Mouse (Mus musculus): ENCODE results near the gene Mapk6. TPM values are rescaled to one million over a fixed set of nuclear protein-coding genes. Genes with fewer than 3 reads are reported as not detected.

Gene Mapk6
- polyA plus RNA-seq, 1 experiment from 2014 or later, result 142 TPM

- Histone ChIP-seq H3K4me3 (ENCODE audit: low read length) (no peak overlapping the region), H3K9me3 (ENCODE audit: control insufficient read depth, low read length) (no peaks in the 10 kb centered on the region), H3K27me3 (replicated peaks; ENCODE audit: control insufficient read depth, insufficient read depth, low read length) (no peaks in the 10 kb centered on the region), H3K36me3 (ENCODE audit: control insufficient read depth, insufficient read depth, low read length) (no peaks in the 10 kb centered on the region), H3K9ac (ENCODE audit: low read depth, low read length) (no peak overlapping the region), H3K4me2 (ENCODE audit: low read length) (no peak overlapping the region), H3K4me1 (ENCODE audit: control insufficient read depth, insufficient read depth, low read depth, low read length) (no peaks in the 10 kb centered on the region), H3K27ac (ENCODE audit: low read depth, low read length) (no peak overlapping the region)
- WGBS, result 78% methylated on average over 8 of the region's 8 CpGs
- no peak for ATAC-seq
These were observed 56.7 kb downstream of the Mapk6 start for GRCm38 (mm10) chr9:75353094-75353493.

GRCm38 (mm10) chr9:75348641-75349040 lies 61.2 kb downstream of the Mapk6 start:
- Histone ChIP-seq H3K9ac (ENCODE audit: low read depth, low read length) (no peak overlapping the region), H3K27me3 (replicated peaks; ENCODE audit: control insufficient read depth, insufficient read depth, low read length) (no peaks in the 10 kb centered on the region), H3K4me1 (ENCODE audit: control insufficient read depth, insufficient read depth, low read depth, low read length) (no peaks in the 10 kb centered on the region), H3K4me3 (ENCODE audit: low read length) (no peak overlapping the region), H3K36me3 (ENCODE audit: control insufficient read depth, insufficient read depth, low read length) (peaks cover 17% of the 10 kb centered on the region; the same call in 1 of the 2 replicates), H3K27ac (ENCODE audit: low read depth, low read length) (no peak overlapping the region), H3K9me3 (ENCODE audit: control insufficient read depth, low read length) (no peaks in the 10 kb centered on the region), H3K4me2 (ENCODE audit: low read length) (no peak overlapping the region)
- ATAC-seq, result no peak
- 77% methylated on average over 3 of the region's 3 CpGs for WGBS

GRCm38 (mm10) chr9:75348066-75348465 lies 61.7 kb downstream of the Mapk6 start:
- Histone ChIP-seq H3K9me3 (ENCODE audit: control insufficient read depth, low read length) (no peaks in the 10 kb centered on the region), H3K27me3 (replicated peaks; ENCODE audit: control insufficient read depth, insufficient read depth, low read length) (no peaks in the 10 kb centered on the region), H3K36me3 (ENCODE audit: control insufficient read depth, insufficient read depth, low read length) (peaks cover 17% of the 10 kb centered on the region; the same call in 1 of the 2 replicates), H3K9ac (ENCODE audit: low read depth, low read length) (no peak overlapping the region), H3K4me3 (ENCODE audit: low read length) (no peak overlapping the region), H3K27ac (ENCODE audit: low read depth, low read length) (no peak overlapping the region), H3K4me2 (ENCODE audit: low read length) (no peak overlapping the region), H3K4me1 (ENCODE audit: control insufficient read depth, insufficient read depth, low read depth, low read length) (no peaks in the 10 kb centered on the region)
- 89% methylated on average over 17 of the region's 17 CpGs for WGBS
- no peak for ATAC-seq

GRCm38 (mm10) chr9:75347458-75347857 lies 62.3 kb downstream of the Mapk6 start, which contains the start of gene Bcl2l10:
TSS of gene Bcl2l10 (plus strand) at chr9:75347758.
- no peak for ATAC-seq
- Histone ChIP-seq H3K4me2 (ENCODE audit: low read length) (no peak within 1 kb of the TSS), H3K9me3 (ENCODE audit: control insufficient read depth, low read length) (no peaks in the 10 kb centered on the region), H3K4me1 (ENCODE audit: control insufficient read depth, insufficient read depth, low read depth, low read length) (no peaks in the 10 kb centered on the region), H3K27me3 (replicated peaks; ENCODE audit: control insufficient read depth, insufficient read depth, low read length) (no peaks in the 10 kb centered on the region), H3K9ac (ENCODE audit: low read depth, low read length) (no peak within 1 kb of the TSS), H3K27ac (ENCODE audit: low read depth, low read length) (no peak within 1 kb of the TSS), H3K36me3 (ENCODE audit: control insufficient read depth, insufficient read depth, low read length) (peaks cover 22% of the 10 kb centered on the region; the same call in 1 of the 2 replicates), H3K4me3 (ENCODE audit: low read length) (no peak within 1 kb of the TSS)
- 95% methylated on average over 5 of the region's 5 CpGs for WGBS

GRCm38 (mm10) chr9:75342433-75342832 lies 67.4 kb downstream of the Mapk6 start:
- H3K4me1 ChIP-seq (ENCODE audit: control insufficient read depth, insufficient read depth, low read depth, low read length), result no peaks in the 10 kb centered on the region
- no peak overlapping the region for H3K4me3 ChIP-seq (ENCODE audit: low read length)
- H3K9me3 ChIP-seq (ENCODE audit: control insufficient read depth, low read length), result no peaks in the 10 kb centered on the region
- H3K4me2 ChIP-seq (ENCODE audit: low read length), result no peak overlapping the region
- H3K9ac ChIP-seq (ENCODE audit: low read depth, low read length), result no peak overlapping the region
- peaks cover 54% of the 10 kb centered on the region for H3K36me3 ChIP-seq (ENCODE audit: control insufficient read depth, insufficient read depth, low read length)
- H3K27me3 ChIP-seq (replicated peaks; ENCODE audit: control insufficient read depth, insufficient read depth, low read length), result no peaks in the 10 kb centered on the region
- 91% methylated on average over 4 of the region's 4 CpGs for WGBS
- no peak overlapping the region for H3K27ac ChIP-seq (ENCODE audit: low read depth, low read length)
- ATAC-seq, result no peak

- Histone ChIP-seq H3K4me1 (ENCODE audit: control insufficient read depth, insufficient read depth, low read depth, low read length) (no peaks in the 10 kb centered on the region), H3K27ac (ENCODE audit: low read depth, low read length) (no peak overlapping the region), H3K4me3 (ENCODE audit: low read length) (no peak overlapping the region), H3K27me3 (replicated peaks; ENCODE audit: control insufficient read depth, insufficient read depth, low read length) (no peaks in the 10 kb centered on the region), H3K9ac (ENCODE audit: low read depth, low read length) (no peak overlapping the region), H3K9me3 (ENCODE audit: control insufficient read depth, low read length) (no peaks in the 10 kb centered on the region), H3K4me2 (ENCODE audit: low read length) (no peak overlapping the region), H3K36me3 (ENCODE audit: control insufficient read depth, insufficient read depth, low read length) (peaks cover 66% of the 10 kb centered on the region)
- 92% methylated on average over 6 of the region's 6 CpGs for WGBS
- ATAC-seq, result no peak
These were observed 71.8 kb downstream of the Mapk6 start for GRCm38 (mm10) chr9:75338016-75338415.

- no peak overlapping the region for H3K4me2 ChIP-seq (ENCODE audit: low read length)
- no peaks in the 10 kb centered on the region for H3K4me1 ChIP-seq (ENCODE audit: control insufficient read depth, insufficient read depth, low read depth, low read length)
- 84% methylated on average over 4 of the region's 4 CpGs for WGBS
- no peak overlapping the region for H3K4me3 ChIP-seq (ENCODE audit: low read length)
- H3K9ac ChIP-seq (ENCODE audit: low read depth, low read length), result no peak overlapping the region
- no peaks in the 10 kb centered on the region for H3K27me3 ChIP-seq (replicated peaks; ENCODE audit: control insufficient read depth, insufficient read depth, low read length)
- no peaks in the 10 kb centered on the region for H3K9me3 ChIP-seq (ENCODE audit: control insufficient read depth, low read length)
- peaks cover 52% of the 10 kb centered on the region for H3K36me3 ChIP-seq (ENCODE audit: control insufficient read depth, insufficient read depth, low read length)
- H3K27ac ChIP-seq (ENCODE audit: low read depth, low read length), result no peak overlapping the region
- no peak for ATAC-seq
These were observed 75.4 kb downstream of the Mapk6 start for GRCm38 (mm10) chr9:75334440-75334839.

- Histone ChIP-seq H3K36me3 (ENCODE audit: control insufficient read depth, insufficient read depth, low read length) (peaks cover 29% of the 10 kb centered on the region), H3K4me2 (ENCODE audit: low read length) (no peak overlapping the region), H3K27me3 (replicated peaks; ENCODE audit: control insufficient read depth, insufficient read depth, low read length) (no peaks in the 10 kb centered on the region), H3K9me3 (ENCODE audit: control insufficient read depth, low read length) (no peaks in the 10 kb centered on the region), H3K4me3 (ENCODE audit: low read length) (no peak overlapping the region), H3K9ac (ENCODE audit: low read depth, low read length) (no peak overlapping the region), H3K27ac (ENCODE audit: low read depth, low read length) (no peak overlapping the region), H3K4me1 (ENCODE audit: control insufficient read depth, insufficient read depth, low read depth, low read length) (no peaks in the 10 kb centered on the region)
- WGBS, result 78% methylated on average over 8 of the region's 8 CpGs
- no peak for ATAC-seq
These were observed 79.0 kb downstream of the Mapk6 start for GRCm38 (mm10) chr9:75330821-75331220.

- 94% methylated on average over 3 of the region's 3 CpGs for WGBS
- H3K27ac ChIP-seq (ENCODE audit: low read depth, low read length), result no peak overlapping the region
- H3K36me3 ChIP-seq (ENCODE audit: control insufficient read depth, insufficient read depth, low read length), result peaks cover 12% of the 10 kb centered on the region
- no peaks in the 10 kb centered on the region for H3K27me3 ChIP-seq (replicated peaks; ENCODE audit: control insufficient read depth, insufficient read depth, low read length)
- no peak overlapping the region for H3K9ac ChIP-seq (ENCODE audit: low read depth, low read length)
- no peaks in the 10 kb centered on the region for H3K9me3 ChIP-seq (ENCODE audit: control insufficient read depth, low read length)
- no peak overlapping the region for H3K4me3 ChIP-seq (ENCODE audit: low read length)
- no peaks in the 10 kb centered on the region for H3K4me1 ChIP-seq (ENCODE audit: control insufficient read depth, insufficient read depth, low read depth, low read length)
- no peak overlapping the region for H3K4me2 ChIP-seq (ENCODE audit: low read length)
- ATAC-seq, result no peak
These were observed 81.8 kb downstream of the Mapk6 start for GRCm38 (mm10) chr9:75328047-75328446.
